Mouse (Mus musculus): ENCODE results near the gene Sh3bgrl2. TPM values are rescaled to one million over a fixed set of nuclear protein-coding genes. Genes with fewer than 3 reads are reported as not detected.

The Sh3bgrl2 gene
- total and polyA plus RNA-seq, 3 experiments: 2.6 to 10.1 (median 3.7) TPM

DNA sequence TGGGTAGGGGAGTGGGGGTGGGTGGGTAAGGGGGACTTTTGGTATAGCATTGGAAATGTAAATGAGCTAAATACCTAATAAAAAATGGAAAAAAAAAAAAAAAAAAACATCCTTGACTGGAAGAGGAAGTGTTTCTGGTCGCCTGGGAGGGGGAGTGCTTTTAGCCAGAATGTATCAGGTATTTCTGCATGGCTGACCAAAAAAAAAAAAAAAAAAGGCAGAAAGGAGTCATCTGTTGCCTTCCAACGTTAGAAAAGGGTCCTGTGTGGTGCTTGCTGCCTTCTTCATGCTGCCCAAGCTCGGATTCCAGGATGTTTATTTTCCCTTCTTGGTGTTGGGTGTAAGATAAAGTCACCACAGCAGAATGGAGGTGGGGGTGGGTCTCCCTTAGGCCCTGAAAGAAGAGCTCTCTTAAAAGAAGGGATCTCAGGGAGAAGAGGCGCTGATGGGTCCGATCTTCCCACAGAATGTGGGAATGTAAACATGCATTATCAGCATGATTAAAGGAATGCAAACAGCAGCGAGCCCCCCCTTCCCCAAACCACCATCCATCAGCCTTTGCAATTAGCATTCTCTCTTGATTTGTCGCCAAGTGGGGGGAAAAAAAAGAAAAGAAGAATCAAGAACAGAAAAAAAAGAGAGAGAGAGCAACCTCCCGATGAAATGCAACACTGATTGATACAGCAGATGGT, 109.0 kb downstream of the Sh3bgrl2 start:
- Histone ChIP-seq H3K79me2 (replicated peaks; ENCODE audit: control insufficient read depth, insufficient read depth, low read length) (no peaks in the 10 kb centered on the region), H3K27me3 (ENCODE audit: control insufficient read depth, insufficient read depth, low read length) (no peaks in the 10 kb centered on the region), H3K36me3 (ENCODE audit: control insufficient read depth, insufficient read depth, low read length) (no peaks in the 10 kb centered on the region), H3K27ac (no peak overlapping the region), H3K9ac (ENCODE audit: low read depth, low read length) (no peak overlapping the region), H3K4me1 (ENCODE audit: control insufficient read depth, insufficient read depth, low read length) (peaks cover 2% of the 10 kb centered on the region), H3K4me3 (no peak overlapping the region)
- TF ChIP-seq EP300 (IDR thresholded peaks at IDR 0.05; ENCODE audit: insufficient read depth, low read depth, low read length): no peak
- no peak for TF ChIP-seq CTCF (IDR thresholded peaks at IDR 0.05)
- no peak for TF ChIP-seq POLR2A (IDR thresholded peaks at IDR 0.05; ENCODE audit: insufficient read depth, low read depth, low read length)
- intact Hi-C loops (cut with DNase I): no loop called here
- no peak for DNase-seq
- 41% methylated on average over 8 of the region's 8 CpGs for WGBS

DNA sequence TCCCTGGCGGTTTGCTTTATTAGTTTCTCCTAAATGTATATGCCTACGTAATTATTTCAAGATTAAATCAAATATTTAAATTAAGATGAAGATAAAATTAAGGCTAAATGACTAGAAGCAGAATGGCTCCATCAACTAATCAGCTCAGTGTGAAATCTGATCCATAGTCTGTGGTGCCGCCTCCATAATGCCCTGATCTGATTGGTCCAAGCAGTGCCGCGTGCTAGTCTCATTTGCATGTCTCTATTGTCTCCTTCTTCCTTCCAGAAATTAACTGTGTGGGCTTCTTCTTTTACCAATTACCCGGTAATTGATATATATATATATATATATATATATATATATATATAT, 109.5 kb downstream of the Sh3bgrl2 start:
- H3K9ac ChIP-seq (ENCODE audit: low read depth, low read length): no peak overlapping the region
- no peaks in the 10 kb centered on the region for H3K36me3 ChIP-seq (ENCODE audit: control insufficient read depth, insufficient read depth, low read length)
- no peaks in the 10 kb centered on the region for H3K27me3 ChIP-seq (ENCODE audit: control insufficient read depth, insufficient read depth, low read length)
- no peaks in the 10 kb centered on the region; the same call in 1 of the 2 replicates for H3K4me1 ChIP-seq (ENCODE audit: control insufficient read depth, insufficient read depth, low read length)
- no peak overlapping the region for H3K27ac ChIP-seq
- H3K79me2 ChIP-seq (replicated peaks; ENCODE audit: control insufficient read depth, insufficient read depth, low read length): no peaks in the 10 kb centered on the region
- 56% methylated on average over 6 of the region's 6 CpGs for WGBS
- no peak for DNase-seq
- intact Hi-C loops (cut with DNase I): no loop called here
- H3K4me3 ChIP-seq: no peak overlapping the region
- TF ChIP-seq CTCF (IDR thresholded peaks at IDR 0.05): no peak
- TF ChIP-seq EP300 (IDR thresholded peaks at IDR 0.05; ENCODE audit: insufficient read depth, low read depth, low read length): no peak
- TF ChIP-seq POLR2A (IDR thresholded peaks at IDR 0.05; ENCODE audit: insufficient read depth, low read depth, low read length): no peak

DNA sequence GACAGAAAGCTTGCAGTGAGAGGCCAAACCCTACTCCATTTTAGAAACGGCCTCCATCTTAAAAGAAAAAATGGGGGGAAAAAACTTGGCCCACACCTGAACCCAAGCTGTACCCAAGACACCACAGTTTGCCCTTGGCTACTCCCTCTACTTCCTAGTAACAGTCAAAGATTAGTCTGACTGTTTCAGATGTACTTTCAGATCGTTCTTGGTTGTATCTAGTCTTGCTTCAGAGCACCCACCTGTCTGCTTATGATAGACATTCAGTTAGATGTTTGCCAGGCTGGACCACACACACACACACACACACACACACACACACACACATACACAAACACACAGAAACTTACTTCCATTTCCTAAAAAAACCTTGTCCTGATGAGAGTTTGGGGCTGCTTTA, 111.0 kb downstream of the Sh3bgrl2 start:
- TF ChIP-seq CTCF (IDR thresholded peaks at IDR 0.05) (no peak), POLR2A (IDR thresholded peaks at IDR 0.05; ENCODE audit: insufficient read depth, low read depth, low read length) (no peak), EP300 (IDR thresholded peaks at IDR 0.05; ENCODE audit: insufficient read depth, low read depth, low read length) (no peak)
- WGBS: 82% methylated on average over 2 of the region's 2 CpGs
- Histone ChIP-seq H3K36me3 (ENCODE audit: control insufficient read depth, insufficient read depth, low read length) (no peaks in the 10 kb centered on the region), H3K4me1 (ENCODE audit: control insufficient read depth, insufficient read depth, low read length) (no peaks in the 10 kb centered on the region; the same call in 1 of the 2 replicates), H3K79me2 (replicated peaks; ENCODE audit: control insufficient read depth, insufficient read depth, low read length) (no peaks in the 10 kb centered on the region), H3K27me3 (ENCODE audit: control insufficient read depth, insufficient read depth, low read length) (no peaks in the 10 kb centered on the region), H3K9ac (ENCODE audit: low read depth, low read length) (no peak overlapping the region), H3K27ac (no peak overlapping the region), H3K4me3 (no peak overlapping the region)
- DNase-seq: no peak
- intact Hi-C loops (cut with DNase I): no loop called here

DNA sequence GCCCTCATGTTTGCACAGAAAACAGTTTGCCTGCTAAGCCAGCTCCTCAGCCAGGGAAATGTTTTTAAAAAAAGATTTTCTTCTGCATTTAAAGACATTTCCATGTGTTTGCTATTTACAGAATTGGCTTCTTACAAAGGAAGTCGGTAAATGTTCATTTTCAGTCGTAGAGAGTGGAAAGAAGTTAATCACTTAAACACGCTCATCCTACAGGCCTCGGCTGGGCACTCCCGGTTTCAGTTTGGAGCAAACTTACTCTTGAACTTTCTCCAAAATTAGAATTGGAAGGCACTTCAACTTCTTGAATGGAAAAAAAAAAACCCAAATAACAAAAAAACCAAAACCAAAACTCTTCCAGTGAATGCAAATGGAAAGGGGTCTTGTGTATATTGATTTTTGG, 113.7 kb downstream of the Sh3bgrl2 start:
- intact Hi-C loops (cut with DNase I): loop anchor here (5.0 kb wide), 1 partner anchor 115 kb away; the partner anchor contains the start of gene Sh3bgrl2
- no peak for TF ChIP-seq EP300 (IDR thresholded peaks at IDR 0.05; ENCODE audit: insufficient read depth, low read depth, low read length)
- TF ChIP-seq CTCF (IDR thresholded peaks at IDR 0.05): no peak
- no peak for TF ChIP-seq POLR2A (IDR thresholded peaks at IDR 0.05; ENCODE audit: insufficient read depth, low read depth, low read length)
- H3K79me2 ChIP-seq (replicated peaks; ENCODE audit: control insufficient read depth, insufficient read depth, low read length): no peaks in the 10 kb centered on the region
- no peak overlapping the region for H3K4me3 ChIP-seq
- H3K4me1 ChIP-seq (ENCODE audit: control insufficient read depth, insufficient read depth, low read length): no peaks in the 10 kb centered on the region
- H3K9ac ChIP-seq (ENCODE audit: low read depth, low read length): no peak overlapping the region
- H3K27ac ChIP-seq: peak overlapping the region; percentile 47
- WGBS: 47% methylated on average over 5 of the region's 5 CpGs
- no peaks in the 10 kb centered on the region for H3K36me3 ChIP-seq (ENCODE audit: control insufficient read depth, insufficient read depth, low read length)
- H3K27me3 ChIP-seq (ENCODE audit: control insufficient read depth, insufficient read depth, low read length): no peaks in the 10 kb centered on the region
- DNase-seq: no peak

DNA sequence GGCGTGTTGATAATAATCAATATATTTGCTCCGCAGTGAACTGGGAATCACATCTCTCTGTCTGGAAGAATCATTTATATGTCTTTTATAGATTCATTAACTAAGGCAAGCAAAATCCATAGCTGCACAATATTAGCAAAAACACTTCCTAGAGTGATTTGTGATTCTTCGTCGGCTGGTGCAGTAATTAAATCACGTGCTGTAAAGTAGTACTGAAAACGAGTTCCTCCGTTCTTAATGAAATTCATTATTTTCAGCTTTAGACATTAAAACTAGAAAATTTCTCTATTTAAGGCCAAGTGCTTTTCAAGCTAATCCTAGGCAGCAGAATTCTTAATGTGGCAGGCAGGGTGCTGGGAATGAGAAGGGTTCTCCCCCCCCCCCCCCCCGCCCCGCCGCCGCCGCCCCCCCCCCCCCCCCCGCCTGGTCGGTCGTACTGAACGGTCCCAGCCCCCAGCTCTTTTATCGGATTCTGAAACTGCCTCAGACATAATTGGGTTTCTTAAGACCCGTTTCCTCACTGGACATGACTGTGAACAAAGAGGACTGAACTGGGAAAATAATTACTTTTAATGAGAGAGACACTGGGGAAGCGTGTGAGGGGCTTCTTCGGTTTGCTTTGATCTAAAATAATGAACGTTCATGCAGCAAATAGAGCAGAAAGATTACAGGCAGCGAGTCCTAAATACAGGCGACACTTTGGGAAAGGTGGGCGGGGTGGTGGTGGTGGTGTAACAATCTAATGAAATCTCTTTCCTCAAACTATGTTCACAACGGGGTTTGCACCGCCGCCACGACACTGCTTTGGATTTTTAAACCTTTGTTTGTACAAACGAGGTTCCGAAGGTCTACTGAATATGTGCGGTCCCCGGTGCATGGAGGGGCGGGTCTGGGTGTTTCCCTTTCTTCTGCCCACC, 116.1 kb downstream of the Sh3bgrl2 start:
- H3K4me1 ChIP-seq (ENCODE audit: control insufficient read depth, insufficient read depth, low read length): no peaks in the 10 kb centered on the region
- H3K79me2 ChIP-seq (replicated peaks; ENCODE audit: control insufficient read depth, insufficient read depth, low read length): no peaks in the 10 kb centered on the region
- intact Hi-C loops (cut with DNase I): loop anchor here (5.0 kb wide), 1 partner anchor 117 kb away; the partner anchor contains the start of gene Sh3bgrl2
- DNase-seq: no peak
- no peak overlapping the region for H3K9ac ChIP-seq (ENCODE audit: low read depth, low read length)
- no peaks in the 10 kb centered on the region for H3K36me3 ChIP-seq (ENCODE audit: control insufficient read depth, insufficient read depth, low read length)
- no peak overlapping the region for H3K27ac ChIP-seq
- TF ChIP-seq POLR2A (IDR thresholded peaks at IDR 0.05; ENCODE audit: insufficient read depth, low read depth, low read length) (no peak), EP300 (IDR thresholded peaks at IDR 0.05; ENCODE audit: insufficient read depth, low read depth, low read length) (no peak), CTCF (IDR thresholded peaks at IDR 0.05) (no peak)
- no peaks in the 10 kb centered on the region for H3K27me3 ChIP-seq (ENCODE audit: control insufficient read depth, insufficient read depth, low read length)
- H3K4me3 ChIP-seq: no peak overlapping the region
- WGBS: 40% methylated on average over 25 of the region's 33 CpGs

Data from heart, adult 2 months (tissue).